In the genomic region with DNA sequence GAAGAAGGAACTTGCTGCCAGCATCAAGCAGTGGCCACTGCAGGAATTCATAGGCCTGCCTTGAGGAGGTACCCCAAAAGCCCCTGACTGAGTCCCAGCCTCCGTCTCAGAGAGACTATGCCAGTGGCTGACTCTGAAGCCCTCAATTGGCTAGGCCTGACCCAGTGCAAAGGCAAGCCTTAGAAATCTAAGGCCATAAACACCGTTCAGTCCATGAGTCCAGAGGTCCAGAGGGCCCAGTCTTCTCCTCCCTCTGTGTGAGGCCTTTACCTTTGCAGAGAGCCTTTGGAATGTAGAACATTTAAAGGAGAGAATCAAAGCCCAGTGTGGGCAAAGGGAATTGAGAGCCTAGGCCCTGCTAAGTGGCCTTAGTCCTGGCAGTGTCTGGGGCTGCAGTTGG, we compare ENCODE assay signal across 15 mouse cellular contexts.
A peak's percentile ranks its signal among the peaks of the same experiment; 100 is the strongest.
DNase-seq lines count a peak whose midpoint lies in the region; ATAC-seq and TF ChIP-seq lines count a peak whose summit lies in the region.
"Had no signal": no experiment of that assay in that cellular context is flagged by ENCODE, and none has a peak within 500 bp of the region (broad histone marks: within the 10 kb centered on the region; RNA-seq: fewer than 3 reads in every experiment).

No protein-coding gene starts in this region.

- H3K9me3 ChIP-seq in intestine, embryonic 14.5 days (ENCODE audit: control insufficient read depth, low read length), result no peaks in the 10 kb centered on the region
- H3K9me3 ChIP-seq in liver, embryonic 11.5 days (ENCODE audit: control insufficient read depth, low read length), result no peaks in the 10 kb centered on the region
- H3K9me3 ChIP-seq: midbrain, embryonic 12.5 days; neural tube, embryonic 15.5 days had no signal

- intact Hi-C loops in gastrocnemius, adult 2 months (cut with DNase I), result no loop called here
- intact Hi-C loops in gastrocnemius, postnatal 36 days (cut with DNase I), result no loop called here

- ATAC-seq in intestine, embryonic 14.5 days (replicated peaks; ENCODE audit: low FRiP score, low TSS enrichment, low read depth), result no peak
- ATAC-seq in liver, embryonic 11.5 days (replicated peaks; ENCODE audit: low FRiP score), result no peak
- ATAC-seq: activated CD4-positive, CD25-positive, alpha-beta regulatory T cell, adult 4 months; forebrain, embryonic 14.5 days had no signal

- H3K4me1 ChIP-seq in intestine, embryonic 14.5 days (replicated peaks; ENCODE audit: control insufficient read depth, insufficient read depth, low read length), result peaks cover 51% of the 10 kb centered on the region
- peaks cover 35% of the 10 kb centered on the region for H3K4me1 ChIP-seq in liver, embryonic 11.5 days (replicated peaks; ENCODE audit: control insufficient read depth, insufficient read depth, low read length)

- WGBS in intestine, embryonic 14.5 days, result 87% methylated on average over 2 of the region's 2 CpGs
- WGBS in liver, embryonic 11.5 days, result 73% methylated on average over 2 of the region's 2 CpGs

- H3K4me2 ChIP-seq in intestine, embryonic 14.5 days (ENCODE audit: low read length), result no peak overlapping the region
- no peak overlapping the region for H3K4me2 ChIP-seq in liver, embryonic 11.5 days
- H3K4me2 ChIP-seq: midbrain, embryonic 12.5 days; neural tube, embryonic 15.5 days had no signal

- no peak for TF ChIP-seq CTCF in gastrocnemius, adult 2 months (IDR thresholded peaks at IDR 0.05)

- H3K4me3 ChIP-seq in gastrocnemius, adult 2 months, result no peak overlapping the region
- H3K4me3 ChIP-seq in intestine, embryonic 14.5 days (ENCODE audit: low read depth, low read length), result no peak overlapping the region
- no peak overlapping the region for H3K4me3 ChIP-seq in liver, embryonic 11.5 days (ENCODE audit: low read depth, low read length)
- H3K4me3 ChIP-seq: midbrain, embryonic 12.5 days; neural tube, embryonic 15.5 days had no signal

- no peak overlapping the region for H3K9ac ChIP-seq in intestine, embryonic 14.5 days (ENCODE audit: low read length)
- no peak overlapping the region for H3K9ac ChIP-seq in liver, embryonic 11.5 days (ENCODE audit: low read depth, low read length)
- H3K9ac ChIP-seq: liver, embryonic 14.5 days; midbrain, embryonic 12.5 days; neural tube, embryonic 15.5 days had no signal

- H3K27ac ChIP-seq in gastrocnemius, adult 2 months, result peak overlapping the region; percentile 69
- peak overlapping the region; percentile 65 for H3K27ac ChIP-seq in intestine, embryonic 14.5 days (ENCODE audit: low read depth)
- H3K27ac ChIP-seq in liver, embryonic 11.5 days (ENCODE audit: low read depth, low read length), result peak overlapping the region; percentile 15; the same call in 1 of the 2 replicates
- H3K27ac ChIP-seq: liver, embryonic 14.5 days; midbrain, embryonic 12.5 days; neural tube, embryonic 15.5 days had no signal

- H3K27me3 ChIP-seq in intestine, embryonic 14.5 days (replicated peaks; ENCODE audit: control insufficient read depth, insufficient read depth, low read length), result no peaks in the 10 kb centered on the region
- no peaks in the 10 kb centered on the region for H3K27me3 ChIP-seq in liver, embryonic 11.5 days (replicated peaks; ENCODE audit: control insufficient read depth, insufficient read depth, low read length)
- H3K27me3 ChIP-seq: midbrain, embryonic 12.5 days; neural tube, embryonic 15.5 days had no signal

- peaks cover 28% of the 10 kb centered on the region for H3K36me3 ChIP-seq in intestine, embryonic 14.5 days (ENCODE audit: control insufficient read depth, insufficient read depth, low read length)
- H3K36me3 ChIP-seq in liver, embryonic 11.5 days (ENCODE audit: control insufficient read depth, insufficient read depth, low read length), result no peaks in the 10 kb centered on the region
- H3K36me3 ChIP-seq: midbrain, embryonic 12.5 days; neural tube, embryonic 15.5 days had no signal

- DNase-seq in gastrocnemius, adult 2 months, result no peak
- no peak for DNase-seq in gastrocnemius, postnatal 36 days
- peak; percentile 32 to 56 for DNase-seq in kidney, adult 8-10 months
- DNase-seq in kidney, postnatal 14 days, result no peak
- DNase-seq in intestine, embryonic 14.5 days (ENCODE audit: low spot score), result no peak
- DNase-seq in liver, embryonic 11.5 days (ENCODE audit: low spot score), result no peak
- no peak for DNase-seq in layer of hippocampus, adult 9-11 months
- no peak for DNase-seq in thymus, postnatal 36 days
- DNase-seq: right cerebral cortex, postnatal 4 days; thymus, postnatal 4 days had no signal

Comparison
In these comparisons a context has a peak if more than half of its experiments do, and no peak if none do; other contexts are left out.
1. DNase-seq: peak in kidney, adult 8-10 months (2 of 2); none in gastrocnemius, adult 2 months (single experiment), gastrocnemius, postnatal 36 days (0 of 2), kidney, postnatal 14 days (single experiment), intestine, embryonic 14.5 days (single experiment), liver, embryonic 11.5 days (single experiment), layer of hippocampus, adult 9-11 months (single experiment) and thymus, postnatal 36 days (0 of 2).
2. H3K27ac ChIP-seq: peak in every context shown above with its lines; median percentile 69 in gastrocnemius, adult 2 months; 65 in intestine, embryonic 14.5 days; 15 in liver, embryonic 11.5 days.